Mouse (Mus musculus) myocyte (in vitro differentiated cells): ENCODE measurements around the gene Stk31.

Source experiments
- CEBPB ChIP-seq: IDR thresholded peaks from 2 replicates; pipeline ENCODE4 v1.6.1; 2011; ENCODE audit warnings: mild to moderate bottlenecking, moderate library complexity; ENCODE audit not compliant: poor library complexity, insufficient read depth, severe bottlenecking
- E2F4 ChIP-seq: IDR thresholded peaks from one replicate; pipeline ENCODE4 v1.6.1; 2011; ENCODE audit warnings: mild to moderate bottlenecking, control low read depth, moderate library complexity; ENCODE audit not compliant: insufficient read depth
- MAX ChIP-seq: IDR thresholded peaks from one replicate; pipeline ENCODE4 v1.6.1; 2011; ENCODE audit warnings: low read depth, mild to moderate bottlenecking, control low read depth
- MYOD1 ChIP-seq, 3 experiments: IDR thresholded peaks; one replicate each; pipeline ENCODE4 v1.6.1; 2011; ENCODE audit warnings: control low read depth in 2 of 3, low read depth in 2 of 3, mild to moderate bottlenecking in 2 of 3, moderate library complexity in 1 of 3; ENCODE audit not compliant: insufficient read length in 2 of 3, control insufficient read depth in 1 of 3
- MYOG ChIP-seq, 3 experiments: IDR thresholded peaks; one replicate each; pipeline ENCODE4 v1.6.1; 2011; ENCODE audit warnings: control low read depth in 2 of 3, low read depth in 2 of 3, mild to moderate bottlenecking in 2 of 3; ENCODE audit not compliant: insufficient read length in 2 of 3, control insufficient read depth in 1 of 3, insufficient read depth in 1 of 3
- POLR2A ChIP-seq: IDR thresholded peaks from one replicate; pipeline ENCODE4 v1.6.1; 2011; ENCODE audit warnings: low read depth, mild to moderate bottlenecking, control low read depth, moderate library complexity; ENCODE audit not compliant: insufficient read length
- POLR2AphosphoS2 ChIP-seq: IDR thresholded peaks from one replicate; pipeline ENCODE4 v1.6.1; 2011; ENCODE audit warnings: low read depth, control low read depth; ENCODE audit not compliant: insufficient read length
- REST ChIP-seq: IDR thresholded peaks from one replicate; pipeline ENCODE4 v1.6.1; 2011; ENCODE audit warnings: mild to moderate bottlenecking, control low read depth, moderate library complexity; ENCODE audit not compliant: insufficient read depth, insufficient read length
- SRF ChIP-seq: IDR thresholded peaks from one replicate; pipeline ENCODE4 v1.6.1; 2011; ENCODE audit warnings: low read depth; ENCODE audit not compliant: control insufficient read depth, insufficient read length
- TCF12 ChIP-seq: IDR thresholded peaks from one replicate; pipeline ENCODE4 v1.6.1; 2011; ENCODE audit warnings: mild to moderate bottlenecking, control low read depth; ENCODE audit not compliant: poor library complexity, insufficient read depth, severe bottlenecking
- TCF3 ChIP-seq: IDR thresholded peaks from one replicate; pipeline ENCODE4 v1.6.1; 2011; ENCODE audit warnings: low read depth, control low read depth; ENCODE audit not compliant: insufficient read length
- USF1 ChIP-seq: IDR thresholded peaks from one replicate; pipeline ENCODE4 v1.6.1; 2011; ENCODE audit warnings: low read depth, mild to moderate bottlenecking, control low read depth, moderate library complexity

GRCm38 (mm10) chr6:49372705-49373104 is 22.7 kb upstream of the Stk31 start:
- TF ChIP-seq POLR2A: no peak
- no peak for TF ChIP-seq USF1
- no peak for TF ChIP-seq MYOG (IDR thresholded peaks at IDR 0.05; ENCODE audit: control insufficient read depth in 1 of 3, insufficient read depth in 1 of 3, insufficient read length in 2 of 3, low read depth in 2 of 3)
- TF ChIP-seq MAX: no peak
- TF ChIP-seq POLR2AphosphoS2: no peak
- TF ChIP-seq TCF3: no peak
- no peak for TF ChIP-seq REST
- no peak for TF ChIP-seq CEBPB
- no peak for TF ChIP-seq TCF12
- TF ChIP-seq SRF: no peak
- TF ChIP-seq E2F4: no peak
- TF ChIP-seq MYOD1 (IDR thresholded peaks at IDR 0.05; ENCODE audit: control insufficient read depth in 1 of 3, insufficient read length in 2 of 3, low read depth in 2 of 3): no peak
